Mouse (Mus musculus) right cerebral cortex, adult 18-20 months (tissue): ENCODE measurements around the gene Rps3.
A peak's percentile ranks its signal among the peaks of the same experiment; 100 is the strongest.
"Not testable (repeated sequence)": the region's sequence is repeated elsewhere in the genome, so short reads cannot be mapped to it uniquely, and the experiment has no call there.

Experiments used
- DNase-seq: peaks from one replicate; pipeline ENCODE4 v3.0.0; 2022; ENCODE audit warnings: mixed read lengths

Rps3 gene

GRCm38 (mm10) chr7:99483271-99483923 lies at the start of gene Rps3:
Gene Rps3, minus strand, starts transcription at chr7:99483738.
- DNase-seq, result peak; percentile 97

GRCm38 (mm10) chr7:99532526-99532925 lies 49.0 kb upstream of the Rps3 start:
- DNase-seq, result no peak

- no peak for DNase-seq
Measured at GRCm38 (mm10) chr7:99531408-99531970, 48.0 kb upstream of the Rps3 start.

GRCm38 (mm10) chr7:99529410-99529809 lies 45.9 kb upstream of the Rps3 start:
- peak; percentile 84 for DNase-seq

GRCm38 (mm10) chr7:99528547-99528946 lies 45.0 kb upstream of the Rps3 start:
- no peak for DNase-seq

- DNase-seq, result no peak
Measured at GRCm38 (mm10) chr7:99523837-99524236, 40.3 kb upstream of the Rps3 start.

GRCm38 (mm10) chr7:99523121-99523520 lies 39.6 kb upstream of the Rps3 start:
- no peak for DNase-seq

- DNase-seq, result no peak
Measured at GRCm38 (mm10) chr7:99518954-99519644, 35.6 kb upstream of the Rps3 start.

GRCm38 (mm10) chr7:99516814-99517157 lies 33.2 kb upstream of the Rps3 start:
- no peak for DNase-seq

- DNase-seq, result no peak
Measured at GRCm38 (mm10) chr7:99516092-99516813, 32.7 kb upstream of the Rps3 start.

GRCm38 (mm10) chr7:99510087-99510501 lies 26.6 kb upstream of the Rps3 start:
- DNase-seq, result peak; percentile 71

GRCm38 (mm10) chr7:99508187-99508586 lies 24.6 kb upstream of the Rps3 start:
- DNase-seq, result not testable (repeated sequence)

- DNase-seq, result no peak
Measured at GRCm38 (mm10) chr7:99504556-99504955, 21.0 kb upstream of the Rps3 start.

GRCm38 (mm10) chr7:99501148-99501547 lies 17.6 kb upstream of the Rps3 start:
- DNase-seq, result no peak

- no peak for DNase-seq
Measured at GRCm38 (mm10) chr7:99500655-99501054, 17.1 kb upstream of the Rps3 start.

GRCm38 (mm10) chr7:99500201-99500600 lies 16.7 kb upstream of the Rps3 start:
- peak; percentile 86 for DNase-seq

- DNase-seq, result no peak
Measured at GRCm38 (mm10) chr7:99499128-99499527, 15.6 kb upstream of the Rps3 start.

- DNase-seq, result no peak
Measured at GRCm38 (mm10) chr7:99489708-99490107, 6.2 kb upstream of the Rps3 start.

- DNase-seq, result no peak
Measured at GRCm38 (mm10) chr7:99484679-99485078, 1.1 kb upstream of the Rps3 start.

GRCm38 (mm10) chr7:99483924-99484319 lies 384 bp upstream of the Rps3 start:
- DNase-seq, result no peak

GRCm38 (mm10) chr7:99482637-99483036 lies 901 bp downstream of the Rps3 start:
- DNase-seq, result no peak

- DNase-seq, result no peak
Measured at GRCm38 (mm10) chr7:99477235-99477634, 6.3 kb downstream of the Rps3 start.

- no peak for DNase-seq
Measured at GRCm38 (mm10) chr7:99476558-99477114, 6.9 kb downstream of the Rps3 start.
